Mouse (Mus musculus): Measurements from ENCODE around the gene Olfr472.
"Not testable (repeated sequence)": the region's sequence is repeated elsewhere in the genome, so short reads cannot be mapped to it uniquely, and the experiment has no call there.

Gene Olfr472

DNA sequence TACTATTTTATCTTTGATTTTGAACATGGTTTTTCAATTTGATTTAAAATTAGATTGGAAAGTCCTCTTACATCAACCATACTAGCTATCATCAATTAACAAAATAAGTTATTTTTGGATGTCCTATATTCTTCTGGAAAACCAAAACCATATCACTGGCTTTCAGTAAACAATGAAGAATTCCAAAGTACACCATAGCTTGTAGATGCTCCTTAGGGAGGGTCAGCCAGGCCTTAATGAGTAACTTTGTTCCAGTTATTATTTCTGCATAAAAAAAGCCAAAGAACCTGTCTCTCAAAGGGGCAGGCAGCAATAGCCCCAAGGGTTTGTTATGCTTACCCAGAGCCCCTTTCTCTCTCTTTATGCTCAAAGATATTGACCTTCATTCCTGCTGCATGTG is at the start of gene Olfr472:
TSS of gene Olfr472 (plus strand) at position 301 of the 400 bp plus-strand sequence.
- no peak for DNase-seq (ENCODE audit: inconsistent age in 2 of 2, low spot score in 1 of 2)

DNA sequence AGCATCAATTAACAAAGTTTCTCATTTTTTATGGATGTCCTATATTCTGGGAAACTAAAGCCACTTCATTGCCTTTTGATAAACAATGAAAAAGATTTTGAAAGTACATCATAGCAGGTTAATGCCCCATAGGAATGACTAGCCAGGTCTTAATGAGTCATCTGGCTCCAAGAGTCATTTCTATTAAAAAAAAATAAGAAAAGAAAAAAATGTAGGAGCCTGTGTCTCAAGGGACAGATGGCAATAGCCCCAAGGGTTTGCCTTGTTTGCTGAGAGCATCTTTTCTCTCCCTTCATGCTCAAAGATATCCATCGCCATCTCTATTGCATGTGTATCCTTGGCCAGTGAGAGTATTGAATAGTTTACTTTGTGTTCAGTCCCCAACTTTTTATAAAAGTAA is 32.4 kb downstream of the Olfr472 start, which contains the start of gene Olfr473:
TSS of gene Olfr473 (plus strand) at position 301 of the 400 bp plus-strand sequence.
- DNase-seq (ENCODE audit: inconsistent age in 2 of 2, low spot score in 1 of 2) = no peak

DNA sequence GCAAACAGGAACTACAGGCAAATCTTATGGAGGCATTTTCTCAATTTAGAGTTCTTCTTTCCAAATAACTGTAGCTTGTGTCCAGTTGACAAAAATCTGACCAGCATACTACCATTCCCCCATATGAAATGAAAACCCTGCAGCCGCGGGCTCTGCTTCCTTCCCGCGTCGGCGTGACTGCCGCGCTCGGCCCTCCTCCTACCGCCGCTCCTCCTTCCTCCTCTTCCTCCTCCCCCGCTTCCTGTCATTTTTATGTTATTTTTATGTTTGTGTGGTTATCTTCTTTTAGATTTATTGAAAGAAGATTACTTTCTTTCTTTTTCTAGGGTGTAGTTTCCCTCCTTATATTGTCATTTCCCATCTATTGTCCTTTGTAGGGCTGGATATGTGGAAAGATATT is 54.8 kb downstream of the Olfr472 start:
- not testable (repeated sequence) for DNase-seq (ENCODE audit: inconsistent age in 2 of 2, low spot score in 1 of 2)

DNA sequence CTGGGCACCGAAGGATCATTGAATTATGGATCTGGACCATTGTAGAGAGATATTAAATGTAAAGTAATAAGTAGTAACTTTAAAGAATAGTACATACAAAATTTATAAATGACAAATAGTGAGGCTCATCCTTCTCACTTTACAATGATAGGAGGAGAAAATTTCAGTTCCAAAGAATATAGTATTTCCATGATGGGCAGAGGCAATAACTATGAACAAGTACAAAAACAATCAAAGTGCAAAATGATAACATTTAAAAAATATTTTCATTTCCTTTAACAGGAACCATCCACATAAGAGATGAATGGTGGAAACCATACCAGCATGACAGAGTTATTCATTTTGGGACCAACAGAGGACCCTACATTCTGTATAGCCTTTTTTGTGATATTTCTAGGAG is 56.6 kb downstream of the Olfr472 start, which contains the start of gene Olfr474:
TSS of gene Olfr474 (plus strand) at position 301 of the 400 bp plus-strand sequence.
- no peak for DNase-seq (ENCODE audit: inconsistent age in 2 of 2, low spot score in 1 of 2)
